Mouse (Mus musculus): ENCODE results near the gene Myrip. TPM values are rescaled to one million over a fixed set of nuclear protein-coding genes. Genes with fewer than 3 reads are reported as not detected.
"Not testable (repeated sequence)": the region's sequence is repeated elsewhere in the genome, so short reads cannot be mapped to it uniquely, and the experiment has no call there.

The Myrip gene
- polyA plus RNA-seq, 1 experiment from 2014 or later, result 2.2 TPM

DNA sequence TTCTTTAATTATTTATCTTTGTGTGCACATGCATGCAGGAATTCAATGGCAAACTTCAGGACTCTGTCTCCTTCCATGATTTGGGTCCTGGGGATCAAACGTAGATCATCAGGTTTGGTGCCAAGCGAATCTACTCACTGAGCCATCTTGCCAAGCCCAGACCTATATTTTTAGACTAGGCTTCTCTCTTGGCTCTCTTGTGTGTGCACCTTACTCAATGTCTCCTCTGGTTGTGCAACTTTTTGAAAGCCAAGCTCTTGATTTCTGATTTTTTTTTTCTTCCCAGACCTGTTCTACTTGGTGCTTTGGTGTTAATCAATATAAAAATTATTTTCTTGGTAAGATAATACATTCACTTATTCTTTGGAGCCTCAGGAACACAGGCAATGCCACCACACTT lies 19.3 kb downstream of the Myrip start:
- 95% methylated on average over 2 of the region's 2 CpGs for WGBS
- no peak for ATAC-seq
- no peak overlapping the region for H3K4me2 ChIP-seq (ENCODE audit: low read length)
- H3K9me3 ChIP-seq (ENCODE audit: control insufficient read depth, low read length), result no peaks in the 10 kb centered on the region
- no peak overlapping the region for H3K27ac ChIP-seq (ENCODE audit: low read length)
- H3K9ac ChIP-seq (replicated peaks; ENCODE audit: low read depth, low read length), result no peak overlapping the region
- H3K36me3 ChIP-seq (ENCODE audit: control insufficient read depth, insufficient read depth), result no peaks in the 10 kb centered on the region
- H3K4me3 ChIP-seq (replicated peaks; ENCODE audit: low read length), result no peak overlapping the region
- H3K27me3 ChIP-seq (replicated peaks; ENCODE audit: control insufficient read depth, insufficient read depth, low read length), result no peaks in the 10 kb centered on the region
- H3K4me1 ChIP-seq (replicated peaks; ENCODE audit: control insufficient read depth, insufficient read depth, low read length), result no peaks in the 10 kb centered on the region

GRCm38 (mm10) chr9:120322702-120323426 lies 21.6 kb downstream of the Myrip start:
- Histone ChIP-seq H3K4me1 (replicated peaks; ENCODE audit: control insufficient read depth, insufficient read depth, low read length) (no peaks in the 10 kb centered on the region), H3K36me3 (ENCODE audit: control insufficient read depth, insufficient read depth) (no peaks in the 10 kb centered on the region), H3K27ac (ENCODE audit: low read length) (no peak overlapping the region), H3K27me3 (replicated peaks; ENCODE audit: control insufficient read depth, insufficient read depth, low read length) (no peaks in the 10 kb centered on the region), H3K9me3 (ENCODE audit: control insufficient read depth, low read length) (no peaks in the 10 kb centered on the region), H3K9ac (replicated peaks; ENCODE audit: low read depth, low read length) (no peak overlapping the region), H3K4me2 (ENCODE audit: low read length) (no peak overlapping the region), H3K4me3 (replicated peaks; ENCODE audit: low read length) (no peak overlapping the region)
- 0 out of 2 replicates have a peak, but pooled peaks have one; percentile 28 for ATAC-seq
- WGBS, result 48% methylated on average over 15 of the region's 15 CpGs

GRCm38 (mm10) chr9:120331048-120331447 lies 29.7 kb downstream of the Myrip start:
- H3K27me3 ChIP-seq (replicated peaks; ENCODE audit: control insufficient read depth, insufficient read depth, low read length); H3K9me3 ChIP-seq (ENCODE audit: control insufficient read depth, low read length); H3K9ac ChIP-seq (replicated peaks; ENCODE audit: low read depth, low read length); H3K27ac ChIP-seq (ENCODE audit: low read length); H3K36me3 ChIP-seq (ENCODE audit: control insufficient read depth, insufficient read depth); H3K4me3 ChIP-seq (replicated peaks; ENCODE audit: low read length); H3K4me1 ChIP-seq (replicated peaks; ENCODE audit: control insufficient read depth, insufficient read depth, low read length); ATAC-seq; H3K4me2 ChIP-seq (ENCODE audit: low read length): not testable (repeated sequence)
- WGBS, result 88% methylated on average over 3 of the region's 3 CpGs

DNA sequence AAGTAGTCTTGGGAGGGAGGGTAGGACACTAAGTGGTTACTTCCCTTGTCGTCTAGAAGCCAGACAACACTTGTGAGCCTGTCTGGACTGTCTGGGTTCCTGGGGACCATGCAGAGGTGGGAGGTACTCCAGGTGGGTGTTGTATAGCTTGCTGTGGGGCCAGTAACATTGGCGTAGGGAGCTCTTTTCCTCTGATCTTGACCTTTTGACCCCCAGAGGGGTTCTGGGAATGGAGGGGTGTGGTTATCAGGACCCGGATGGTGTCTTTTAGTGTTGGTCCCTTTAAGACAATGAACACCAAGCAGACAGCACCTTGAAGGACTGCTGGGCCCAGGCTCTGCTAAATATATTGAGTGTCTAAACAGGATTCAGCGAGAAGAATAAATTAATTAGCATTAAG lies 36.9 kb downstream of the Myrip start:
- no peaks in the 10 kb centered on the region for H3K4me1 ChIP-seq (replicated peaks; ENCODE audit: control insufficient read depth, insufficient read depth, low read length)

GRCm38 (mm10) chr9:120339975-120340695 lies 38.8 kb downstream of the Myrip start:
- H3K9me3 ChIP-seq (ENCODE audit: control insufficient read depth, low read length), result no peaks in the 10 kb centered on the region
- no peak for ATAC-seq
- H3K9ac ChIP-seq (replicated peaks; ENCODE audit: low read depth, low read length), result no peak overlapping the region
- no peaks in the 10 kb centered on the region for H3K4me1 ChIP-seq (replicated peaks; ENCODE audit: control insufficient read depth, insufficient read depth, low read length)
- no peak overlapping the region for H3K27ac ChIP-seq (ENCODE audit: low read length)
- 80% methylated on average over 10 of the region's 10 CpGs for WGBS
- H3K27me3 ChIP-seq (replicated peaks; ENCODE audit: control insufficient read depth, insufficient read depth, low read length), result no peaks in the 10 kb centered on the region
- no peak overlapping the region for H3K4me3 ChIP-seq (replicated peaks; ENCODE audit: low read length)
- H3K4me2 ChIP-seq (ENCODE audit: low read length), result no peak overlapping the region
- H3K36me3 ChIP-seq (ENCODE audit: control insufficient read depth, insufficient read depth), result no peaks in the 10 kb centered on the region

More for the DNA sequence above, 36.9 kb downstream of the Myrip start:
- WGBS, result 54% methylated on average over 4 of the region's 4 CpGs
- Histone ChIP-seq H3K9me3 (ENCODE audit: control insufficient read depth, low read length) (no peaks in the 10 kb centered on the region), H3K36me3 (ENCODE audit: control insufficient read depth, insufficient read depth) (no peaks in the 10 kb centered on the region), H3K27ac (ENCODE audit: low read length) (no peak overlapping the region), H3K4me3 (replicated peaks; ENCODE audit: low read length) (no peak overlapping the region), H3K27me3 (replicated peaks; ENCODE audit: control insufficient read depth, insufficient read depth, low read length) (no peaks in the 10 kb centered on the region), H3K9ac (replicated peaks; ENCODE audit: low read depth, low read length) (no peak overlapping the region), H3K4me2 (ENCODE audit: low read length) (no peak overlapping the region)
- ATAC-seq, result no peak

- no peaks in the 10 kb centered on the region for H3K9me3 ChIP-seq (ENCODE audit: control insufficient read depth, low read length)
- no peak overlapping the region for H3K4me3 ChIP-seq (replicated peaks; ENCODE audit: low read length)
- no peaks in the 10 kb centered on the region for H3K27me3 ChIP-seq (replicated peaks; ENCODE audit: control insufficient read depth, insufficient read depth, low read length)
- H3K4me1 ChIP-seq (replicated peaks; ENCODE audit: control insufficient read depth, insufficient read depth, low read length), result peaks cover 4% of the 10 kb centered on the region; the same call in 1 of the 2 replicates
- H3K4me2 ChIP-seq (ENCODE audit: low read length), result no peak overlapping the region
- H3K9ac ChIP-seq (replicated peaks; ENCODE audit: low read depth, low read length), result no peak overlapping the region
- no peaks in the 10 kb centered on the region for H3K36me3 ChIP-seq (ENCODE audit: control insufficient read depth, insufficient read depth)
- no peak for ATAC-seq
- WGBS, result 18% methylated on average over 4 of the region's 4 CpGs
- H3K27ac ChIP-seq (ENCODE audit: low read length), result no peak overlapping the region
Observed at GRCm38 (mm10) chr9:120343123-120343790, 41.9 kb downstream of the Myrip start.

- Histone ChIP-seq H3K36me3 (ENCODE audit: control insufficient read depth, insufficient read depth) (no peaks in the 10 kb centered on the region), H3K4me2 (ENCODE audit: low read length) (no peak overlapping the region), H3K27me3 (replicated peaks; ENCODE audit: control insufficient read depth, insufficient read depth, low read length) (no peaks in the 10 kb centered on the region), H3K9ac (replicated peaks; ENCODE audit: low read depth, low read length) (no peak overlapping the region; the same call in 1 of the 2 replicates), H3K4me3 (replicated peaks; ENCODE audit: low read length) (no peak overlapping the region), H3K4me1 (replicated peaks; ENCODE audit: control insufficient read depth, insufficient read depth, low read length) (peaks cover 12% of the 10 kb centered on the region), H3K9me3 (ENCODE audit: control insufficient read depth, low read length) (no peaks in the 10 kb centered on the region), H3K27ac (ENCODE audit: low read length) (peak overlapping the region; percentile 26; the same call in 1 of the 2 replicates)
- peak; percentile 44; the same call in 1 of the 2 replicates for ATAC-seq
- 18% methylated on average over 5 of the region's 5 CpGs for WGBS
Observed at GRCm38 (mm10) chr9:120345651-120346151, 44.4 kb downstream of the Myrip start.

- no peak overlapping the region for H3K9ac ChIP-seq (replicated peaks; ENCODE audit: low read depth, low read length)
- WGBS, result 7% methylated on average over 4 of the region's 4 CpGs
Observed at GRCm38 (mm10) chr9:120349145-120349544, 47.8 kb downstream of the Myrip start.

DNA sequence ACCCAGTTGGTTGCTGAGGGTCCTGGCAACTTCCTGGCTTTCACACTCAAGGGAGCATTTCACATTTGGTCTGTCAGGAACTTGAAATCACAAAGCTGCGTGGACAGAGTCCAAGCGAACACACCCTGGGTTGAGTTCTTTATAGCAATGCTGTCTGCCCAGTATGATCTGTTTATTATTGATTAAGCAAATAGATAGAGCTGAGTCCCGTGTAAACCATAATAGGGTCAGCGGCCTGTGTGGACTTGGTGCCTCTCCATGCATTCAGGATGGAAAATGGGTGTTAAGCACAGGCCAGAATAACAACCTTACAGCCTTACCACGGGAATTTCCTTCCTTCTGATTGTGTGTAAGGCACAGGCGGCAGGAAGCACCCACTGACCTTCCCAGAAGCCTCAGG lies 49.0 kb downstream of the Myrip start:
- Histone ChIP-seq H3K9me3 (ENCODE audit: control insufficient read depth, low read length) (no peaks in the 10 kb centered on the region), H3K9ac (replicated peaks; ENCODE audit: low read depth, low read length) (no peak overlapping the region), H3K27me3 (replicated peaks; ENCODE audit: control insufficient read depth, insufficient read depth, low read length) (no peaks in the 10 kb centered on the region), H3K4me2 (ENCODE audit: low read length) (no peak overlapping the region), H3K27ac (ENCODE audit: low read length) (no peak overlapping the region), H3K4me1 (replicated peaks; ENCODE audit: control insufficient read depth, insufficient read depth, low read length) (peaks cover 12% of the 10 kb centered on the region), H3K4me3 (replicated peaks; ENCODE audit: low read length) (no peak overlapping the region), H3K36me3 (ENCODE audit: control insufficient read depth, insufficient read depth) (no peaks in the 10 kb centered on the region)
- no peak for ATAC-seq
- WGBS, result 73% methylated on average over 6 of the region's 6 CpGs

More at GRCm38 (mm10) chr9:120349145-120349544, 47.8 kb downstream of the Myrip start:
- Histone ChIP-seq H3K27me3 (replicated peaks; ENCODE audit: control insufficient read depth, insufficient read depth, low read length) (no peaks in the 10 kb centered on the region), H3K4me3 (replicated peaks; ENCODE audit: low read length) (no peak overlapping the region), H3K36me3 (ENCODE audit: control insufficient read depth, insufficient read depth) (no peaks in the 10 kb centered on the region), H3K9me3 (ENCODE audit: control insufficient read depth, low read length) (no peaks in the 10 kb centered on the region), H3K27ac (ENCODE audit: low read length) (peak overlapping the region; percentile 19; the same call in 1 of the 2 replicates), H3K4me1 (replicated peaks; ENCODE audit: control insufficient read depth, insufficient read depth, low read length) (peaks cover 12% of the 10 kb centered on the region), H3K4me2 (ENCODE audit: low read length) (no peak overlapping the region)
- ATAC-seq, result peak; percentile 73

Data from forebrain, embryonic 16.5 days (tissue).